Mouse (Mus musculus) left cerebral cortex, postnatal 10 days (tissue): ENCODE results near the gene Coro2a. TPM values are rescaled to one million over a fixed set of nuclear protein-coding genes. Genes with fewer than 3 reads are reported as not detected.

ENCODE experiments used
- DNase-seq, 2 experiments: peaks; one replicate each; pipeline ENCODE4 v3.0.0; 2021 to 2022; ENCODE audit warnings: low spot score in 2 of 2, mixed read lengths in 1 of 2; ENCODE audit errors: extremely low spot score in 1 of 2
- intact Hi-C: fragments of 180-260 bp; cut with DNase I; formaldehyde crosslinking; loops from one replicate; pipeline ENCODE4 v1.15.1; 2025
- total RNA-seq, 2 experiments: library from RNA; stranded (reverse); gene quantifications; 2 replicates each; pipeline ENCODE4 v1.2.3; 2021

The Coro2a gene
- total RNA-seq, 2 experiments from 2014 or later = 38.7 to 43.3 TPM

DNA sequence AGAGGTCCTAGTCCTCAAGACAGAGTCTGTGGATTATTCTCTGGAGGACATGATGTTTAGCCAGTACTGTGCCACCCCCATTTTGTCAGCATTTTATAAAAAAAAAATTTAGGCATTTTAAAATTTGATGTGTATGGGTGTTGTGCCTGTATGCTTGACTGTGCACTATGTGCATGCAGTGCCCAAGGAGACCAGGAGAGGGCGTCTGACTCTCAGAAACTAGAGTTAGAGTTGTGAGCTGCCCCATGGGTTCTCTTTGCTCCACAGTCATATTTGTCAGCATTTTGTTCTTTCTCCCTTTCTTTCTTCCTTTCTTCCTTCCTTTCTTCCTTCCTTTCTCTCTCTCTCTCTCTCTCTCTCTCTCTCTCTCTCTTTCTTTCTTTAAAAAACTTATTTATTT, 57.7 kb downstream of the Coro2a start:
- intact Hi-C loops = no loop called here
- DNase-seq = no peak

DNA sequence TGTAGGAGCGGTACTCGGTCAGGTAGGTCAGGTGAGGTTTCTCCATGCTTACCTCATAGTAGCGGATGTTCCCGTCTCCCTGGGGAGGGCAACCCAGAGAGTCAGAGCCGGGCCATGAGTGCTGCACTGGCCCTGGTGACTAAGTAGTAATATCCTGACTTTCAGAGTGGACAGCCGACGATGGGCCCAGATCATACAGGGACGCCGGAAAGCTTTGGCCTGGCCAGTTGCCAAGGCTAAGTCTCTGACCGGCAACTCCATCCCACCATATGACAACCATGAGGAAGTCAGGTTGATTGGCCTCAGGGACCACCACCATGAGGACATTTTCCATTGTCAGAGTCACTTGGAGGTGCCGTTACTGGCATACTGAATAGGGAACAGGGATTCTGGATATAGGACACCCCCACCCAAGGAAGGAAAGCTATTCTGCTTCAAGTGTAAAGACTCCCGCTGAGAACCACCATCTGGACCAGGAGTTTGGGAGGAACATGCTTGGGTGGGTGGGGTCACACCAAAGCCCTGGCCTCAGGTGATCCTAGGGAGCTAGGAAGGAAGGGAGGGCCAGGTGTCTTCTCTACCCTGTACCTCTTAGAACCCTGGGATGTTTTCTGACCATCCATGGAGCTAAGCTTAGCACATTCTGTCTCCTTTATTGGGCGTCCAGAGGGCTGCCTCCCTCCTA, 58.5 kb downstream of the Coro2a start:
- no peak for DNase-seq
- intact Hi-C loops = no loop called here

DNA sequence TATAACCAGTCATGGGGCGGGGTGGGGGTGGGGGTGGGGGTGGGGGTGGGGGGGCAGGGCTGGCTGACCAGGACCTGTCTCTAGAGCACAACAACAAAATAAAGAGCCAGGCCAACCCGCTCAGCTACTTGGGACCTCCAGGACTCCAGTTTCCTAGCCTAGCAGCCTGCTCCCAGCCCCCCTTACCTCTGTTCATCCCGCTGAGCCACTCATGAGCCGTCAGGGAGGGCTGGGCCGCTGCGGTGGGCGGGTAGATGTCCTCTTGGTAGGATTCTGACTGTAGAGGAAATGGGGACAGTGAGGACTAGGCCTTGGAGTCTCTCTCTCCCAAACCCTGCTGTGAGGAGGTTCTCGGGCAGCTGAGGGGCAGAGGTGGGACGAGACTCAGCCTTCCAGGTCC, 60.3 kb downstream of the Coro2a start:
- intact Hi-C loops = no loop called here
- DNase-seq = no peak

DNA sequence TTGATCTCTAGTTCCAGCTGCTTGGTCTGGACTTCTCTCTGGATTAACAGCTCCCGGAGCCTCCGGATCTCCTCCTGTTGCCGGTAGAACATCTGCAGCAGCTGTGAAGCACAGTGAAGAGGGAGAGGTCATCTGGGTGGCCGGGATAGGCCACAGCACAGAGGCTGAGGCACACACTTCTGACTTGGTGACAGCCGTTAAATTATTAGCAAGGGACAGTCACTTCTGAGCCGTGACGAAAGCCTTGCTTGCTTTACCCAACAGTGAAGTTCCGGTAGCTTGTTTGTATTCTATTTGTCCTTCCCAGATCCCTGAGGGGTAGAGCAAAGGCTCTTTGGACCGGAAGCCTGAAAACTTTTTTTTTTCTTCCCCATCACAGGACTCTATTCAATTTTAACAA, 62.8 kb downstream of the Coro2a start:
- intact Hi-C loops = loop anchor here (10.0 kb wide), 1 partner anchor 116 kb away; the partner anchor contains the start of gene Tbc1d2
- DNase-seq = no peak

- no peak for DNase-seq
- intact Hi-C loops = loop anchor here (10.0 kb wide), 1 partner anchor 119 kb away; the partner anchor contains the start of gene Tbc1d2
Measured at GRCm38 (mm10) chr4:46535840-46536361, 66.1 kb downstream of the Coro2a start, which contains the start of gene Trim14. Trim14 (minus strand) TSS chr4:46536141.

DNA sequence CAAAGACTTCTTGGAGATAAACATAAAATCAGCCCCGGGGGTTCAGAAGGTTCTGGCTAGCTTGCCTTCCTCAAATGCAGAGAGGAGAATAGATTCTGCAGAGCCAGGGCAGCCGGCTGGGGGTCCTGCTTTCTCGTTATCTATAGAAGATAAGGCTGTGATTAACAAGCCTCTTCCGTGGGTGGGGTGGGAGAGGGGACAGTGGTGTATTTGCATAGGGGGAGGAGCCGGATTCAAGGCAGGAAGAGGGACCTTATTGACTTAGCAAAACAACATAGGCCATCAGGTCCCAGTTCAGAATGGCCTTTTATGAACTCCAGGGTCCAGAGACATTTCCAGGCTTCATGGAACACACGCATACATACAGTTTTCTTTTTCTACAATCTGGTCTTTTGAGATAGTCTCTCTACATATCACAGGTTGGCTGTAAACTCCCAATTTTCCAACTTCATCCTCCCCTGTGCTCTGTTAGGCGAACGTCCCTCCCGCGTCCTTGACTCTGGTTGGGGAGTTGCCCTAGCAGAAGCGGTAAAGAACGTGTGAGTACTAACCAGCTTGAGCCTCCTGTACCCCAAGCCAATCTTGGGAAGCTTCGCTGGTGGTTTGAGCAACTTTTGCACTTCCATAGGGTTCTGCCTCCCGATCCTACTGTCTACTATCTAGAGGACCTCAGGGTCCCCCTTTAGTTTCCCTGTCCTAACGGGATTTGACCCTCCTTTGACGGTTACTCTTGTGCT, 66.7 kb downstream of the Coro2a start:
- no peak for DNase-seq
- intact Hi-C loops = loop anchor here (10.0 kb wide), 1 partner anchor 120 kb away; the partner anchor contains the start of gene Tbc1d2

DNA sequence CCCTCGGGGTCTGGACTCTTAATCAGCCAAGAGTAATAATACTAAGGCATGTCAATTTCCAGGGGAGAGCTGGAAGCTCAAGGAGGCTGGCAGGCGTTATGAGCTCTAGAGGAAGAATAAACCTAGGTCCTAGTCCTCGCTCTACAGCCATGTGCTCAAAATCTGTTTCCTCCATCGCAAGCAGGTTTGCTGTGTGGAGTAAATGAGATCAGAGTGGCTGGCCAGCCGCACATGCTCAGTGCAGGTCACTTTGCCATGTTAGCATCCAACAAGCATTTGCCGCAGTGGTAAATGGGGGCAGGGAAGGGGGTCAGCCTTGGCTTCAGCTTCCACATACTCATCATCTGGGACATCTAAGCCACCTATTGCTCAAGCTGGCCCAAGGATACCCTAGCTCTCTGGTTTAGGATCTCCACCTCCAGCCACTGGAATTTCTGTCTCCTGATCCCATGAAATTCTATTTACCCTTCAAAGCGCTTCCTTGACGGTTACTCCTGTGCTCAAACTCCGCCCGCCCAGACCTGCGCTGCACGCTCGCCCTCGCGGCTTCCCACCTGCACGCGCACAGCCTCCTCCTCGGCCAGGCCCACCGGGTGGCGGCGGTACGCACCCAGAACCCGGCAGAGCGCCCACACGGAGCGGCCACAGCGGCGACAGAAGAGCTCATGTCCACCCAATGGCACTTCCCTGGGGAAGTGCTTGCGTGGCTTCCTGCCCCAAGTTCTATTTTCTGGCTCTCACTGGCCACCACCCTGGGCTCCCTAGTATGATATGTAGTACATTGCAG, 67.9 kb downstream of the Coro2a start:
- intact Hi-C loops = loop anchor here (10.0 kb wide), 1 partner anchor 121 kb away; the partner anchor contains the start of gene Tbc1d2
- DNase-seq = no peak

- DNase-seq = no peak
- intact Hi-C loops = loop anchor here (10.0 kb wide), 1 partner anchor 122 kb away; the partner anchor contains the start of gene Tbc1d2
Measured at GRCm38 (mm10) chr4:46532926-46533325, 69.1 kb downstream of the Coro2a start.

GRCm38 (mm10) chr4:46532511-46532910, 69.5 kb downstream of the Coro2a start:
- DNase-seq = no peak
- intact Hi-C loops = loop anchor here (10.0 kb wide), 1 partner anchor 122 kb away; the partner anchor contains the start of gene Tbc1d2

- no peak for DNase-seq
- intact Hi-C loops = loop anchor here (10.0 kb wide), 1 partner anchor 125 kb away; the partner anchor contains the start of gene Tbc1d2
Measured at GRCm38 (mm10) chr4:46529722-46530121, 72.3 kb downstream of the Coro2a start.

DNA sequence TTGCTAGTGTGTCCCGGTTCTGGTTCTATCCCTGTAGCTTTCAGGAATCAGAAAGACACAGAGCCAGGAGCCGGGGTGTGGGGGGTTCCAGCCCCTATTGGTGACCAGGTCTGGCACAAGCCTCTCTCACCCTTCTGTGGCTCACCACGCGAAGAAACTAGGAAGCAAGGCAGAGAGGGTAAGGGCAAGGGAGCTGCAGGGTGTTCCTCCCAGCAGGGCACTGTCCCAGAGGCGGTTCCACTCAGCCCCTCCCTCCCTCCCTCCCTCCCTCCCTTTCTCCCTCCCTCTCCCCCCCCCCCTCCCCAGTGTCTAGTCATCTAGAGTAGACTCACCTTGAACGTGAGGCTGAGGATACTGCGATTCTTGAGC, 74.5 kb downstream of the Coro2a start:
- intact Hi-C loops = no loop called here

GRCm38 (mm10) chr4:46526798-46527557, 75.0 kb downstream of the Coro2a start:
- intact Hi-C loops = no loop called here
- DNase-seq = no peak

More for the DNA sequence above, 74.5 kb downstream of the Coro2a start:
- DNase-seq = no peak

- DNase-seq = no peak
Measured at GRCm38 (mm10) chr4:46526226-46526625, 75.8 kb downstream of the Coro2a start.

GRCm38 (mm10) chr4:46523324-46523723, 78.7 kb downstream of the Coro2a start:
- DNase-seq = no peak
- intact Hi-C loops = no loop called here

More at GRCm38 (mm10) chr4:46526226-46526625, 75.8 kb downstream of the Coro2a start:
- intact Hi-C loops = no loop called here

DNA sequence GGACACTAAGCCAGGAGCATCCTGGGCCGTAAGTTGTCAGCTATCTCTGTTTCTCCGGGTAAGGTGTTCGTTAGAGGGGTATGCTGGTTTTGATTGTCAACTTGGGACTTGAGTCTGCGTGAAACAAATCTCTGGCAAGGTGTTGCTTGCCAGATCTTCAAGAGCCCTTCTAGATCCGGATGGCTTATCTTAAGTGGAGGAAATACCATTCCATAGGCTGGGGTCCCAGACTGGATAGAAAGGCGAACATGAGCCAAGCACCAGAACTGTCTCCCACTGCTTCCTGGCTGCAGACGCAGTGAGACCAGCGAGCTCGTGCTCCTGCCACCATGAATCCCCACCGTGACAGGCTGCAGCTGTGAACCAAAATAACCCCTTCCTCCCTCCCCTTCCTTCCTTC, 80.5 kb downstream of the Coro2a start:
- intact Hi-C loops = no loop called here
- DNase-seq = no peak

DNA sequence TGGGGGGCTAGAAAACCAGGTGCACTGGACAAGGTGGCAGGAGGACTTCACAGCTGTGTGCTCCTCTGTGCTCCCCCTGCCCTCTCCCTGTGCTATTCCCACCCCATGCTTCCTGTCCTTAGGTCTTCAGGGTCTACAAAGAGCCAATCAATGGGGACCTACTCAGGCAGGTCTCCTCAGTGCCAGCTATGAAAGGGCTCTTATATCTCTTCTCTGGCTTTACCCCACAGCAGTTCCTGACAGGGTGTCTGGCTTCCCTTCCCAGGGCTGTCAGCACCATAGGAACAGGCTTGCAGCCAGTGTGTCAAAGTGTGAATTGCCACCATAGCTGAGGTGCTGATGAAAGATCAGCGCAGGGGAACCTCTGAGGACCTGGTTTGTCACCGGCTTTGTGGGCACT, 81.5 kb downstream of the Coro2a start:
- no peak for DNase-seq
- intact Hi-C loops = no loop called here

GRCm38 (mm10) chr4:46507736-46508460, 94.1 kb downstream of the Coro2a start:
- DNase-seq = peak; percentile 54 to 86
- intact Hi-C loops = loop anchor here (5.0 kb wide), 1 partner anchor 94 kb away; the partner anchor contains the start of gene Coro2a
